Mouse (Mus musculus) forelimb bud, embryonic 11.5 days (tissue): ENCODE measurements around the gene Lix1l.
"Not testable (repeated sequence)": the region's sequence is repeated elsewhere in the genome, so short reads cannot be mapped to it uniquely, and the experiment has no call there.

ENCODE experiments used
- DNase-seq: peaks from one replicate; pipeline ENCODE4 v3.0.0-alpha.2; 2012; ENCODE audit warnings: low read depth, low spot score

Lix1l gene

GRCm38 (mm10) chr3:96629729-96630600 is 29.0 kb downstream of the Lix1l start, which contains the start of gene Rbm8a:
Gene Rbm8a, plus strand, starts transcription at chr3:96629933.
- DNase-seq, result peak; percentile 99

DNA sequence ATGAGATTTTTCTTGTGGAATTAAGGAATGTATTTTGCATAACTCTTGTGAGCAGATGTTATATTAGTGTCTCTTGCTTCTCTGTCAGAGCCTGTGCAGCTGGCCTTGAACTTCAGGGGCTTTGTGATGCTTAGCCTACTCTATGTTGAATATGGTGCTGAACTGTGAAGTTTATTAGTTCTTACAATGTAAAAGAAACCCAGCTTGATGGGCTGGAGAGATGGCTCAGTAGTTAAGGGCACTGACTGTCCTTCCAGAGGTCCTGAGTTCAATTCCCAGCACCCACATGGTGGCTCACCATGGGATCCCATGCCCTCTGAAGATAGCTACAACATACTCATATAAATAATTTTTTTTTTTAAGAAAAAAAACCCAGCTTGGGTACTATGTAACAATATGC is 31.1 kb downstream of the Lix1l start:
- no peak for DNase-seq

GRCm38 (mm10) chr3:96634015-96634414 is 33.1 kb downstream of the Lix1l start:
- no peak for DNase-seq

DNA sequence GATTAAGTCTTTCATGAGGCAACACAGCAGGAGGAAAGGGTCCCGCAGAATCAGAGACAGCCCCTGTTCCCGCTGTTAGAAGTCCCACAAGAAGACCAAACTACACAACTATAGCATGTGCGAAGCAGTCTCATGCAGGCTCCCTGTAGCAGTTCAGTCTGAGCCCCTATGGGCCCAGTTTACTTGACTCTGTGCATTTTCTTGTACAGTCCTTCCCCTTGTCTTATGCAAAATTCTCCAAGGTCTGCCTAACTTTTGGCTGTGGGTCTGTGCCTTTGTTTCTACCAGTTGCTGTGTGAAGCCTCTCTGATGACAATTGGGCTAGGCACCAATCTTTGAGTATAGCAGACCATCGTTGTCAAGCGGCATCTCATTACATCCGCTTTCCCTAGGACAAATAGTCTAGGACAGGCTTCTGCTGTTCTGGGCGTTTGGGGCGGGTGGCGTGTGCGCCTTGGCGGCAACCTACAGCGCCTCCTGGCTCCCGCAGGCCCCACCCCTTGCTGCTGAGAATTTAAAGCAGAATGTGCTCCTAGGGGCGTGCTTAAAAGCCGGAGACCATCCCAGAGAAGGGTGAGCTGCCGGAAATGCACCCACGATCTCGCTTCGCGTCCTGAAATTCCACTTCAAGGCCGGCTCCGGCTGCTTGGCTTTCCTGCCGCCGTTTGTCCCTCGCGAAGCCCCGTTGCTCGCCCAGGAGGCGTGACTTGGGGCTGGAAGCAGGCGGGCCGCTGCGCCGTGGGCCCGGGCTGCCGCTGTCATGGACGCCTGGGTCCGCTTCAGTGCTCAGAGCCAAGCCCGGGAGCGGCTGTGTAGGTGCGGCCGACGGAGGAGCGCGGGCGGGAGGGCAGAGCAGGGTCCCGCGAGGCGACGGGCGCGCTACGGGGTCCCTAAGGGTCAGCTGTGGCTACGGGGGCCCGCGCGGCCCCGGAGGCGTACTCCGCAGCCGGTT is 34.3 kb downstream of the Lix1l start, which contains the start of the genes Pex11b and Gm42957:
TSS of gene Pex11b (plus strand) at position 449 of the 952 bp plus-strand sequence.
TSS of gene Gm42957 (plus strand) at position 547 of the 952 bp plus-strand sequence.
- peak; percentile 83 for DNase-seq

DNA sequence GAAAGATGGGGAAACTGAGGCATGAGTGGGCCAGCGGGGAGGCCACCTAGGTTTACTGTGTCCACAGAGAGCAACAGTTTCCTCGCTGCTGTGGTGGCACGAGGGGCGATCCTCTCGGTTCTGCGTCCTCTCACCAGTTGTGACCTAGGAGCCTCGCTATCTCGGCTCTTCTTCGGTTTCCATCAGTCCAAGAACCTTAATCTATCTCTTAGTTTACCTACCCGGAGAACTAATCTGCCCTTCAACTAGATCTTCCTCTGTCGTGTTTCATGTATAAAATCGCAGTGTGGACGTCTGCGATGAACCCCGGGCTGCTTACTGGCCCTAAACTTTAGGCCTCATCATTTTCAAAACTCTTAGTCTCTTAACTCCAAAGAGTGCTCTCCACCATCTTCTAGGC is 35.0 kb downstream of the Lix1l start:
- DNase-seq, result no peak

DNA sequence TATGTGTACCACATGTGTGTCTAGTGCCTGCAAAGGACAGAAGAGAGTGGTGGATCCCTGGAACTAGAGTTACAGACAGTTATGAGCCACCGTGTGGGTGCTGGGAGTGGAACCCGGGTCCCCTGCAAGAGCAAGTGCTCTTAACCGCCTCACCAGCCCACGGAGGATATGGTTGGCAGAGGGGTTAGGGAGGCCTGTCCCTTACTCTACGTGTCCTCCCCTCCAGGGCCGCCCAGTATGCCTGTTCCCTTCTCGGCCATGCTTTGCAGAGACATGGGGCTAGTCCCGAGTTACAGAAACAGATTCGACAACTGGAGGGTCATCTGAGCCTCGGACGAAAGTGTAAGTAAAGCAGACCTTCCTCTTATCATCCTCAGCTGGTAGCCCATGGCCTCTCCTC is 35.5 kb downstream of the Lix1l start:
- DNase-seq, result no peak

- DNase-seq, result peak; percentile 53
Observed at GRCm38 (mm10) chr3:96639219-96639618, 38.3 kb downstream of the Lix1l start.

GRCm38 (mm10) chr3:96645018-96645649 is 44.2 kb downstream of the Lix1l start, which contains the start of gene Itga10:
Gene Itga10, plus strand, starts transcription at chr3:96645584.
- DNase-seq, result no peak

DNA sequence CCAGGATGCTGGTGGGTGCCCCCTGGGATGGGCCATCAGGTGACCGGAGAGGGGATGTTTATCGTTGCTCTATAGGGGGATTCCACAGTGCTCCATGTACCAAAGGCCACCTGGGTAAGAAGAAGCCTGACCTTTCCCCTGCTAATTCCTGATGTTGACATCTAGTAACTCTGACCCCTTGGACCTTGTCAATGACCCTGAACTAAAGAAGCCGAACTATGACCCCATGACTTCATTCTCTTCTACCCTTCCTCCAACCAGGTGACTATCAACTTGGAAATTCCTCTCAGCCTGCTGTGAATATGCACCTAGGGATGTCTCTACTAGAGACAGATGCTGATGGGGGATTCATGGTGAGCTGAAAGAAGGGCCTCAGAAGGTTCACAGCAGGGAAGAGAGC is 46.4 kb downstream of the Lix1l start:
- DNase-seq, result no peak

- no peak for DNase-seq
Observed at GRCm38 (mm10) chr3:96660901-96661300, 60.0 kb downstream of the Lix1l start.

- no peak for DNase-seq
Observed at GRCm38 (mm10) chr3:96662731-96663316, 61.9 kb downstream of the Lix1l start.

DNA sequence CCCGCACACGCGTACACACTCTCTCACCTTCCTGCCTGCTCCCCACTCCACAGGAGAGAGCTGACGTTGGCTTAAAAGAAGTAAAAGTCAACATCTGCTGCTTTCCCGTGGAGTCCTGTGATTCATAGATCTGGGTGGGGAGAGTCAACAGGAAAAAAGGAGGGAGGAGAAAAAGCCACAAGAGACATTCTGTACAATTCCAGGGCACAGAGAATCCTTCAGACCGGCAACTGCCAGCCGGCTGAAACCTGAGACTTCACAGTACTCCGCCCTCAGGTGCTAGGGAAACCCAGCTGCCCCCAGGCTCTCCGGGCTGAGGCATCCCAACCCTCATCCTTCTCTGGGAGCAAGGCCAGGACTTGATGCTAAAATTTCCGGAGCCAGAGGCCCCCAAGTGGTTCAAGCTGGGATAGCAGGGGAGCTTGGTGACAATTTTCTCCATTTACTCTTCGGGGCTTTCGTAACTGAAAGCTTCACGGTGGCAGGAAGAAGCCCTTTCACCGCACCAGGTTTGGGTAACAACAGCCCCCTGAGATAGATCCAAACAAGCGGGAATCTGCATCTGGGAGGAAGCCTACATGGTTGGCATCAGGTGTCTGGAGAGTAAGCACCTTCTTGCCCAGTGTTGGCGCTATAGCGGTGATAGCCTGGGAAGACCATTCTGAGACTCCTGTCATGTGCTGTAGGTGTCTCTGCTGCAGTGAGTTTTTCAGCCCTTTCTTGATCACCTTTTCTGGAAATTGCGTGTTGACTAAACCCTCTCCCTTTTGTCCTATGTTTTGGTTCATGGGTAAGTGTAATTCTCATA is 62.7 kb downstream of the Lix1l start:
- DNase-seq, result peak; percentile 91

- not testable (repeated sequence) for DNase-seq
Observed at GRCm38 (mm10) chr3:96665732-96666363, 64.9 kb downstream of the Lix1l start.

- no peak for DNase-seq
Observed at GRCm38 (mm10) chr3:96666916-96667315, 66.0 kb downstream of the Lix1l start.

DNA sequence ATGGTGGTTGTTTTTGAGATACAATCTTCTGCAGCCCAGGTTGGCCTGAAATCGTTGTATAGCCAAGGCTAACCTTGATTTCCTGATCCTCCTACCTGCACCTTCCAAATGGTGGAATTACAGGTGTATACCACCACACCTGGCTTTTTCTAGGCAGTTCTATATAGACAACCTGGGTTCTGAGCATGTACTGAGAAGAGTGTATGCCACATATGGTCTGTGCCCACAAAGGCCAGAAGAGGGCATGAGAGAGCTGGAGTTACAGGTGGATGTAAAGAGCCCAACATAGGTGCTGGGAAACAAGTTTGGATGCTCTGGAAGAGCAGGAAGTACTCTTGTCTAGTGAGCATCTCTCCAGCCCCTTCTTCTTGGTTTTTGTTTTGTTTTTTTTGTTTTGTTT is 66.4 kb downstream of the Lix1l start:
- no peak for DNase-seq

DNA sequence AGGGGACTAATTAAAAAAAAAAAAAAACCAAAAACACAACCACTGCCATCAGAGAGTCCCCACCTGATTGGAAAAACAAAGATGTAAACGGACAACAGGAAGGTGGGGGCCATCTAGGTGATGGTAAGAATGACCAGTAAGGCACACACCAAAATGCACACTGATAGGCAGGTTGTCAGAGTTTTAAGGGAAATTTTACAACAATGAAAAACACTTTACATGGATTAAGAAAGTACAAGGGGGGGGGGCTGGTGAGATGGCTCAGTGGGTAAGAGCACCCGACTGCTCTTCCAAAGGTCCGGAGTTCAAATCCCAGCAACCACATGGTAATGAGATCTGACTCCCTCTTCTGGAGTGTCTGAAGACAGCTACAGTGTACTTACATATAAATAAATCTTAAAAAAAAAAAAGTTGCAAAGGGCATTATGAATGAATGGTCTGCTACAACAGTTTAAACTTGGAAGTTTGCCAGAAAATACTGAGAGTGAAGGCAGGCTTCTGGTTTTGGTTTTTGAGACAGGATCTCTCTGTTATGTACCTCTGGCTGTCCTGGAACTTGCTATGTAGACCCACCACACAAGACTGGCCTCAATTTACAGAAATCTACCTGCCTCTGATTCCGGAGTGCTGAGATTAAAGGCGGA is 67.6 kb downstream of the Lix1l start:
- no peak for DNase-seq

DNA sequence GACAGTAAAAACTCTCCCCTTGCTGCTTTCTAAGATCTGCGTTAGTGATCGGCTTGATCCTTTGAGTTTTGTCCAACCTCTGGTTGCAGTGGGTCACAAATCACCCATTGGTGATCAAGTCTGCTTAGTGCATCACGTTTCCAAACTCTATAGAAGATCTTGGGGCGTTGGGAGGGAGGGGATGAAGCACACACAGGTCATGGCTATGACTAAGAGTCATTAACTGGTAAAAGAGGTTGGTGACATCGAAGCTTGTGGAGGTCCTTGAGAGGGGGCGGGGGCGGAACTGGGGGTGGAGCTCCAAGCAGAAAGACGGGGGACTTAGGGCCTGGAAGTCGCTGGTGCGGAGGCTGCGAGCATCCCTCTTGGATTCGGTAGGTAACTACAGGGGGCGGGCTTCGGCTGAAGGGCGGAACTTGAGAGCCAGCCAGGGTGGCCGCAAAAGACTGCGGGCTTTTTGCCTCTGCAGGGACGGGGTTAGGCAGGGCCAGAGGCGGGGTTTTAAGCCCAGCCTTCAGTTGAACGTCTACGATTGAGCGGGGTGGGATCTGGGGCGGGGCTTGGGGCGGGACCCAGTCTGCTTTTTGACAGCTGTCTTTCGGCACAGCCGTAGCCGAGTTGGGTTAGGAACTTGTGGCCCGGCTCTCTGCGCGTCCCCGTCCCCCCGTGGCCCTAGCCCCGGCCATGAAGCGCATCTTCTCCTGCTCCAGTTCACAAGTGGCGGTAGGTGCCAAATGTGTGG is 68.9 kb downstream of the Lix1l start, which contains the start of gene Ankrd35:
TSS of gene Ankrd35 (plus strand) at position 405 of the 742 bp plus-strand sequence.
- peak; percentile 83 for DNase-seq

- DNase-seq, result no peak
Observed at GRCm38 (mm10) chr3:96671519-96671918, 70.6 kb downstream of the Lix1l start.
